Mouse (Mus musculus) limb, embryonic 15.5 days (tissue): ENCODE results near the gene Zc3h15. TPM values are rescaled to one million over a fixed set of nuclear protein-coding genes. Genes with fewer than 3 reads are reported as not detected.

Experiments
- ATAC-seq: fragments of 200-750 bp; cut with Nextera tagmentation; 2 replicates; pipeline ENCODE4 v1.8.0; 2017; ENCODE audit warnings: low read depth, moderate TSS enrichment; ENCODE audit not compliant: insufficient number of reproducible peaks, low FRiP score, low TSS enrichment
- H3K27ac ChIP-seq: fragments of 300-500 bp; sonication (generic); 2 replicates; pipeline ENCODE4 v1.5.1; 2015; ENCODE audit warnings: moderate library complexity, mild to moderate bottlenecking, inconsistent platforms
- H3K27me3 ChIP-seq: fragments of 300-500 bp; sonication (generic); 2 replicates; pipeline ENCODE4 v1.6.1; 2015; ENCODE audit warnings: inconsistent platforms
- H3K36me3 ChIP-seq: fragments of 300-500 bp; sonication (generic); 2 replicates; pipeline ENCODE4 v1.6.1; 2015; ENCODE audit warnings: inconsistent platforms
- H3K4me1 ChIP-seq: fragments of 300-500 bp; sonication (generic); 2 replicates; pipeline ENCODE4 v1.6.1; 2015; ENCODE audit warnings: inconsistent platforms
- H3K4me2 ChIP-seq: fragments of 300-500 bp; sonication (generic); 2 replicates; pipeline ENCODE4 v1.6.1; 2015; ENCODE audit warnings: mild to moderate bottlenecking, inconsistent platforms
- H3K4me3 ChIP-seq: fragments of 300-500 bp; sonication (generic); 2 replicates; pipeline ENCODE4 v1.5.1; 2015; ENCODE audit warnings: mild to moderate bottlenecking, inconsistent platforms
- H3K9ac ChIP-seq: fragments of 300-500 bp; sonication (generic); 2 replicates; pipeline ENCODE4 v1.6.1; 2015; ENCODE audit warnings: inconsistent platforms
- H3K9me3 ChIP-seq: fragments of 300-500 bp; sonication (generic); 2 replicates; pipeline ENCODE4 v1.6.1; 2016; ENCODE audit warnings: inconsistent platforms
- WGBS: fragments of 180-500 bp; shearing (Covaris S2); methylation state at CpG from one replicate; pipeline ENCODE4 v1.1.7; 2015; 5-methylcytosine and 5-hydroxymethylcytosine counted together
- polyA plus RNA-seq: library from polyadenylated mRNA; unstranded; fragments of >200 nt; fragmentation: Nextera tagmentation; extraction: Ambion mirVana; gene quantifications from 2 replicates; pipeline ENCODE4 v1.2.1, GENCODE M21; 2015

Zc3h15 gene
- 118 and 120 TPM in 2 replicates for polyA plus RNA-seq

- H3K36me3 ChIP-seq: no peaks in the 10 kb centered on the region
- WGBS: under 1% methylated on average over 99 of the region's 100 CpGs
- peak; percentile 98 for ATAC-seq
- H3K27me3 ChIP-seq: no peaks in the 10 kb centered on the region
- peak within 1 kb of the TSS; percentile 98 for H3K4me3 ChIP-seq
- H3K27ac ChIP-seq: peak within 1 kb of the TSS; percentile 88
- H3K9ac ChIP-seq: peak within 1 kb of the TSS; percentile 95
- peaks cover 8% of the 10 kb centered on the region for H3K4me1 ChIP-seq
- no peaks in the 10 kb centered on the region for H3K9me3 ChIP-seq
- H3K4me2 ChIP-seq: peak within 1 kb of the TSS; percentile 65
These were observed at the start of gene Zc3h15 for GRCm38 (mm10) chr2:83644276-83645252. Gene Zc3h15, plus strand, starts transcription at chr2:83644435.

DNA sequence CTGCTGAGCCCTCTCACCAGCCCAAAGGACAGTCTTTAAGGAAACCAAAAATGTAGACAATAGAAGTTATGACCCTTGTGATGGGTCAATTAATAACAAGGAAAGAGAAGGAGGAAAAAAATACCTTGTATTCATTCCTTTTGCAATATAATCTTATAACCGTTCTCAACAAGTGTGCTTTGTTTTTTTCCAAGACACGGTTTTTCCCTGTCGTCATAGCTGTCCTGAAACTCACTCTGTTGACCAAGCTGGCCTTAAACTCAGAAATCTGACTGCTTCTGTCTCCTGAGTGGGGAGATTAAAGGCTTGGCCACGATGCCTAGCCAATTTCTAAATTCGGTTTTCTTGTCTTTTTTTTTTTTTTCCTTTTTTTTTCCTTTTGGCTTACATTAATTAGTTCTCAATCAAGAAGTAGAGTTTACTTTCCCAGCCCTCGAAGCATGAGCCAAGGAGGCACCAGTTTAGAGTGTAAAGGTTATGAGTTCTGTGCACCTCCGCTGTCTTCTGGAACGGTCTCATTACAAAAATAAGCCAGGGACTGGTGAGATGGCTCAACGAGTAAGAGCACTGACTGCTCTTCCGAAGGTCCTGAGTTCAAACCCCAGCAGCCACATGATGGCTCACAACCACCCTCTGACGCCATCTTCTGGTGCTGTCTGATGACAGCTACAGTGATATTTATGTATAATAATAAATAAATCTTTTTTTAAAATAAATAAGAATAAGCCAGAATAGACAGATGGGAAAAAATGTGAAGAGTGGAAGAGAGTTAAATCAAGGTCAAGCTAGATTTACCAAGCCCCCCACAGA is 23.5 kb upstream of the Zc3h15 start:
- ATAC-seq: no peak
- WGBS: 84% methylated on average over 11 of the region's 11 CpGs

DNA sequence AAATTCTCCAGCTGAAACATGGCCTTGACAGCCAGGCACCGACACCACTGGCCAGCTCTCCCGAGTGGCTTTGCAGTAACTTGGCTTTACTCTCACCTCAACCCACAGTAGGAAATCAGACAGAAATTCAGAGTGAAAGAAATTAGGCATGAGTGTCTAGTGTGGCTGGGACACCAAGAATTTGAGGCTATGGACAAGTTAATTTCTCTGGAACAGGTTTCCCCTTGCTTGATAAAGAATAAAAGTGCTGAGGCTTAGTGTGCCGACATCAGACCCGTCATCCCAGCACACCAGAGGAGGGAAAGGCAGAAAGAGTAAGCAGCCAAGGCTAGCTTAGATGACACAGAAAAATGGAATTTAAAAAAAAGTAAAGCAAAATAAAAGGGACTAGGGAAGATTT is 22.7 kb upstream of the Zc3h15 start:
- ATAC-seq: no peak
- no peaks in the 10 kb centered on the region for H3K9me3 ChIP-seq
- no peak overlapping the region for H3K4me2 ChIP-seq
- H3K27me3 ChIP-seq: no peaks in the 10 kb centered on the region
- 0 out of 2 replicates have a peak, but pooled peaks cover 3% of the 10 kb centered on the region for H3K4me1 ChIP-seq
- H3K9ac ChIP-seq: no peak overlapping the region
- WGBS: 75% methylated on average over 4 of the region's 4 CpGs
- H3K27ac ChIP-seq: no peak overlapping the region
- H3K4me3 ChIP-seq: no peak overlapping the region
- no peaks in the 10 kb centered on the region for H3K36me3 ChIP-seq

More for the DNA sequence above, 23.5 kb upstream of the Zc3h15 start:
- no peak overlapping the region for H3K9ac ChIP-seq
- H3K27me3 ChIP-seq: no peaks in the 10 kb centered on the region
- no peaks in the 10 kb centered on the region for H3K36me3 ChIP-seq
- no peak overlapping the region for H3K4me2 ChIP-seq
- H3K27ac ChIP-seq: no peak overlapping the region
- H3K4me1 ChIP-seq: 0 out of 2 replicates have a peak, but pooled peaks cover 3% of the 10 kb centered on the region
- H3K9me3 ChIP-seq: no peaks in the 10 kb centered on the region
- H3K4me3 ChIP-seq: no peak overlapping the region

GRCm38 (mm10) chr2:83622792-83623191 is 21.4 kb upstream of the Zc3h15 start:
- no peak for ATAC-seq
- Histone ChIP-seq H3K9ac (no peak overlapping the region), H3K36me3 (no peaks in the 10 kb centered on the region), H3K4me3 (no peak overlapping the region), H3K27me3 (no peaks in the 10 kb centered on the region), H3K9me3 (no peaks in the 10 kb centered on the region), H3K27ac (no peak overlapping the region), H3K4me1 (0 out of 2 replicates have a peak, but pooled peaks cover 3% of the 10 kb centered on the region), H3K4me2 (no peak overlapping the region)
- WGBS: 30% methylated on average over 11 of the region's 11 CpGs

GRCm38 (mm10) chr2:83624045-83624444 is 20.2 kb upstream of the Zc3h15 start:
- H3K36me3 ChIP-seq: no peaks in the 10 kb centered on the region
- no peak overlapping the region for H3K27ac ChIP-seq
- H3K4me2 ChIP-seq: no peak overlapping the region
- no peaks in the 10 kb centered on the region for H3K27me3 ChIP-seq
- ATAC-seq: no peak
- 48% methylated on average over 4 of the region's 4 CpGs for WGBS
- H3K9me3 ChIP-seq: no peaks in the 10 kb centered on the region
- no peak overlapping the region for H3K9ac ChIP-seq
- H3K4me1 ChIP-seq: 0 out of 2 replicates have a peak, but pooled peaks cover 3% of the 10 kb centered on the region
- no peak overlapping the region for H3K4me3 ChIP-seq

- WGBS: 28% methylated on average over 10 of the region's 10 CpGs
- Histone ChIP-seq H3K4me2 (no peak overlapping the region), H3K9ac (no peak overlapping the region), H3K4me3 (no peak overlapping the region), H3K4me1 (0 out of 2 replicates have a peak, but pooled peaks cover 3% of the 10 kb centered on the region), H3K9me3 (no peaks in the 10 kb centered on the region), H3K27me3 (no peaks in the 10 kb centered on the region), H3K36me3 (no peaks in the 10 kb centered on the region), H3K27ac (no peak overlapping the region)
- no peak for ATAC-seq
These were observed 18.8 kb upstream of the Zc3h15 start for GRCm38 (mm10) chr2:83625226-83626108.

DNA sequence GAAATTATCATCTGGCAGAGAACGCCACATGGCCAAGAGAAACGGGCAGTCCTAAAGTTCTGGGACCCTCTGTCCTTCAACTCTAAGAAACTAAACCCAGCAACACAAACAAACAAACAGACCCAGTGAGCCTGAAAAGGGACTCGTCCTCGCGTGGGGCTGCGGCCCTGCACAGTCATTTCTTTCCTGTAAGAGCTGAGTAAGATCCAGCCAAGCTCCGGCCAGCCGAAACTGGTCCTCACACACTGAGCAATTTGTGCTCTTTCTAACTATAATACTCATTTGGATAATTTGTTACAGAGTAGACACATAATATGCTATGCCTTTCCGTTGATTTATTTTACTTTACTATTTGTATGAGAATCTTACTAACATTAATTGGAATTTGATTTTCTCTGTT is 17.4 kb upstream of the Zc3h15 start:
- no peak overlapping the region for H3K27ac ChIP-seq
- no peak overlapping the region for H3K9ac ChIP-seq
- no peaks in the 10 kb centered on the region for H3K27me3 ChIP-seq
- H3K36me3 ChIP-seq: no peaks in the 10 kb centered on the region
- H3K4me1 ChIP-seq: 0 out of 2 replicates have a peak, but pooled peaks cover 3% of the 10 kb centered on the region
- no peak overlapping the region for H3K4me3 ChIP-seq
- WGBS: 83% methylated on average over 9 of the region's 9 CpGs
- H3K4me2 ChIP-seq: no peak overlapping the region
- no peaks in the 10 kb centered on the region for H3K9me3 ChIP-seq
- no peak for ATAC-seq

GRCm38 (mm10) chr2:83627495-83627894 is 16.7 kb upstream of the Zc3h15 start:
- Histone ChIP-seq H3K4me2 (no peak overlapping the region), H3K9me3 (no peaks in the 10 kb centered on the region), H3K27me3 (no peaks in the 10 kb centered on the region), H3K4me3 (no peak overlapping the region), H3K27ac (no peak overlapping the region), H3K36me3 (no peaks in the 10 kb centered on the region), H3K9ac (no peak overlapping the region), H3K4me1 (0 out of 2 replicates have a peak, but pooled peaks cover 3% of the 10 kb centered on the region)
- no peak for ATAC-seq
- 85% methylated on average over 9 of the region's 9 CpGs for WGBS

- H3K27ac ChIP-seq: no peak overlapping the region
- H3K4me3 ChIP-seq: no peak overlapping the region
- 86% methylated on average over 6 of the region's 6 CpGs for WGBS
- H3K4me1 ChIP-seq: no peaks in the 10 kb centered on the region
- H3K36me3 ChIP-seq: no peaks in the 10 kb centered on the region
- no peak overlapping the region for H3K4me2 ChIP-seq
- no peak overlapping the region for H3K9ac ChIP-seq
- ATAC-seq: no peak
- H3K9me3 ChIP-seq: no peaks in the 10 kb centered on the region
- H3K27me3 ChIP-seq: no peaks in the 10 kb centered on the region
These were observed 16.3 kb upstream of the Zc3h15 start for GRCm38 (mm10) chr2:83627932-83628331.

DNA sequence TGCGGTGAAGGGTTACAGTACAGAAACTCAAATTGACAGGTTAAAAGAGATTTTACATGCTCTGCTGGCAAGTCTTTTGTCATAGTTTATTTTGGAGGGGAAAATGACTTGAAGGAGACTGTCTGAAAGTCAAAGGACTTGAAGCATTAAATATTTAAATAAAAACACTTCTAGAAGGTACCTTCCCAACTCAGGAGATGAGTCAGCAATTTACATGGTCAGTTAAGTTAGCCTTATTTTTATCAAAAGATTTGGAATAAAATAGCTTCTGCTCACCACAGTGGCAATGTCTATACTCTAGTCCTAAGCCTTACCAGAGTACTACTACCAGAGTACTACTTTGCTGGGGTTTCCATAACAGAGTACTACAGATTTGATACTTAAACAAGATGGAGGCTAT is 2.2 kb upstream of the Zc3h15 start:
- Histone ChIP-seq H3K27me3 (no peaks in the 10 kb centered on the region), H3K9ac (no peak overlapping the region), H3K4me2 (no peak overlapping the region), H3K4me1 (peaks cover 4% of the 10 kb centered on the region), H3K4me3 (no peak overlapping the region), H3K36me3 (no peaks in the 10 kb centered on the region), H3K9me3 (no peaks in the 10 kb centered on the region), H3K27ac (no peak overlapping the region)
- 92% methylated on average over 1 of the region's 1 CpGs for WGBS
- no peak for ATAC-seq

- no peak overlapping the region for H3K9ac ChIP-seq
- ATAC-seq: no peak
- peaks cover 8% of the 10 kb centered on the region for H3K4me1 ChIP-seq
- H3K4me3 ChIP-seq: no peak overlapping the region
- 0 out of 2 replicates have a peak, but pooled peaks cover 5% of the 10 kb centered on the region for H3K36me3 ChIP-seq
- no peak overlapping the region for H3K27ac ChIP-seq
- 84% methylated on average over 9 of the region's 9 CpGs for WGBS
- H3K27me3 ChIP-seq: no peaks in the 10 kb centered on the region
- no peak overlapping the region for H3K4me2 ChIP-seq
- no peaks in the 10 kb centered on the region for H3K9me3 ChIP-seq
These were observed 4.7 kb downstream of the Zc3h15 start for GRCm38 (mm10) chr2:83648916-83649315.
